Mouse (Mus musculus): ENCODE measurements around the gene Sec14l1. TPM values are rescaled to one million over a fixed set of nuclear protein-coding genes. Genes with fewer than 3 reads are reported as not detected.

Gene Sec14l1
- total RNA-seq, 2 experiments from 2014 or later, result 37.6 to 42.9 TPM

- intact Hi-C loops (cut with DNase I), result no loop called here
Measured at GRCm38 (mm10) chr11:117146776-117147536, 32.0 kb downstream of the Sec14l1 start.

DNA sequence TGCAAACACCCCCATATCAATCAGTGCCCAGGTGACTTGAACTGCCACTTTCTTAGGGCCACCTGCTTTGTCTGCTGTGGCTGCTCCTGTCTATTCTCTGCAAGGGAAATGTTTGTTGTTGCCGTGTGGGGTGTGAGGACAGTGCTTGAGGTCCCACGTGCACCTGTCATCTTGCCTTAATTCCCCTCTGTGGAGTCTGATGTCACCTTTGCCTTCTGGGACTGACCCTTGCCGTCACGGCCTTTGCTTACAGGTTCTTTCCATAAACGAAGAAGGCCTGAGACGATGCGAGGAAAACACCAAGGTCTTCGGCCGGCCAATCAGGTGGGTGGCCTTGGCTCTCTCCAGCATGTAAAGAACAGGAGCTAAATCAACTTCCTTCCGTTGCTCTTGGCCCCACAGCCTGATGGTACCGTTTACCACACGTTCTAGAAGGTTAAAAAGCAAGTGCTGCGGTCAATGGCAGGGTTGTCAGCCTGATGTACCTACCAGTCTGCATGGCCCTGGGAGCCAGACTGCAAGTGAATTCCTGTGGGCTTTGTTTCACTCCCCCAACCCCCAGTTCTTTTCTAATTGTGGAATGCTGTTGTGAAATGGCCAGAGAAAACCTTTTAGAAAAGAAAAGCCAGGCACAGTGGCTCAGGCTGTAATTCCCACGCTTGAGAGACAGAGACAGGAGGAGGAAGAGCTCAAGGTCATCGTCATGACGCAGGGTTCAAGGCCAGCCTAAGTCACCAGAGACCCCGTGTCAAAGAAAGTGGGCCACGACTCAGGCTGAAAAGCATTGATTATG, 34.1 kb downstream of the Sec14l1 start:
- no peak for DNase-seq
- intact Hi-C loops (cut with DNase I), result no loop called here

More at GRCm38 (mm10) chr11:117146776-117147536, 32.0 kb downstream of the Sec14l1 start:
- DNase-seq, result no peak

DNA sequence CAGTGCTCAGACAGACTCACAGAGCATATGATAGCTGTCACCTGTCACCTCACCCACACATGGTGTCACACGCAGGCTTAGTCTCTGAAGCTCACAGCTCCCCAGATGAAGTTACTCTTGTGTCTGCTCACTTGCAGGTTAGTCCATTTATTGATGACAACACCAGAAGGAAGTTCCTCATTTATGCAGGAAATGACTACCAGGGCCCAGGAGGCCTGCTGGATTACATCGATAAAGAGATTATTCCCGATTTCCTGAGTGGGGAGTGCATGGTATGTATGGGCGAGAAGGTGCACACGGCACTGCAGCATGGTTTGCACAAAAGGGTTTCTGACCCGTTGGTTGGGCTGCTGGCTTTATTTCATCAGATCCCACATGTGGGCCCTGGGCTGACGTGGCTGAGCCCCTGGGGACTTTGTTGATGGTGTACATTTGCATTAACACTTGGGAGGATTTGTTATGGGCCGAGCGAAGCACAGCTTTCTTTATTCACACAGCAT, 35.5 kb downstream of the Sec14l1 start:
- no peak for DNase-seq
- intact Hi-C loops (cut with DNase I), result no loop called here

DNA sequence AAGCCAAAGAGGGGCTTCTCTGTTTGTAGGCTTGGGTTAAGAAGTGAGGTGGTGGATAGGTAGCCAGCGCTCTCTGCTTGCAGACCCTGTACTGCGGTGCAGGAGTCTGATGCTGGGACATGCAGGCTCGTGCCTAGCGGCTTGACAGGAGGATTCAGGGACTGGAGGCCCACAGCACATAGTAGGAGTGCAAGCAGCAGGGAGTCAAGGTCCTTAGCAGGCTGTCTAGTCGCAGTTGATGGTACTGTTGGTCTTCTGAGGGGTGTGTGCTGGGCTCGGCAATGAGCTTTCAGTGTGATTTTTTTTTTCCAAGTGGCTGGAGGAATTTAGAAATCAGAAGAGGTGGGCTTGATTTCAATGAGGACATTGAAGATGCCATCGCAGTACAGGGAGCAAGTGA, 36.5 kb downstream of the Sec14l1 start:
- intact Hi-C loops (cut with DNase I), result no loop called here
- DNase-seq, result no peak

- DNase-seq, result no peak
- intact Hi-C loops (cut with DNase I), result no loop called here
Measured at GRCm38 (mm10) chr11:117152541-117152940, 37.6 kb downstream of the Sec14l1 start.

DNA sequence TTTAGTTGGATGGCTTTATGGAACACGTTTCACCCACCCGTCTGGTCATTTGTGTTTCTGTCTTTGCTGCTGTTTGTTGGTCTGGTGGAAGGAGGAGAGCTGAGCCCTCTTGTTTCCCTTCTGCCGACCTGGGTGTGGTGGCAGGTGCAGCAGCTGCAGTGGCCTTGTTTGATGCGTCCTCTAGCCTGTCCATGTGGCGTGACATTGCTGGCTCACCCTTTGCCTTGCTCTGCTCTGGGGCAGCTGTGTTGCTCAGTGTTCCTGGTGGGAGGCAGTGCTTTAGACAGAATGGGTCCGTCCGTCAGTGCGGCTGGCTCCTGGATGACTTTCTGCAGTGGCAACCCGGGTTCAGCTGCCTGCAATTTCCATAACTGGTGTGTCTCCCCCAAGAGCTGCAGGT, 38.6 kb downstream of the Sec14l1 start:
- no peak for DNase-seq
- intact Hi-C loops (cut with DNase I), result no loop called here

DNA sequence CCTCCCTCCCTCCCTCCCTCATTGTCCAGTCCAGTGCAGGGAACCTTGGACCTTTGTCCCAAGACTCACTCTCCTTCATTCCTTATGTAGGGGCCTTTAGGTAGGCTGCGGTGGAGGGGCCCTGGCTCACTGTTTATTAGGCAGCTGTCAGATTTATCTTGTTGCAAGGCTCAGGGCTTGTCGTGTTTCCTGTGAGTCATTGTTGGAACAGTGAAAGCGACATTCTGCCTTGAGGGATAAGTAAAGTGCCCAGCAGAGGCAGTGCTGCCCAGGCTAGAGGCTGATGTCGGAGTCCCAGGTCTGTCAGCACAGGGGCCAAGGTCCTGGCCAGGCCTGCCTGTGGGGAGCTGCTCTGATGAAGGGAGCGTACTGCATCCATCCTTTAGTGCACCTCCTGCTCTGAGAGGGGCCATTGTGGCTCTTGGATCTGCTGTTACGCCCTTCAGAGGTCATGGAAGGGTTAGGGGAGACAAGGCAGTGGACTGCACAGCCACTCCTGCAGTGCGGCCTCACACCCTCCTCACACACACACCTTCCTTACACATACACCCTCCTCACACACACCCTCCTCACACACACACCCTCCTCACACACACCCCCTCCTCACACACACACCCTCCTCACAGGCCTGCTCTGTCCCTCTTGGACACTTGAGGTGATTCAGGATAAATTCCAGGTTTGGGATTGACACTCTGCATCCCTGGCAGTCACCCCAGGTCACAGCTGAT, 39.3 kb downstream of the Sec14l1 start:
- intact Hi-C loops (cut with DNase I), result no loop called here
- no peak for DNase-seq

DNA sequence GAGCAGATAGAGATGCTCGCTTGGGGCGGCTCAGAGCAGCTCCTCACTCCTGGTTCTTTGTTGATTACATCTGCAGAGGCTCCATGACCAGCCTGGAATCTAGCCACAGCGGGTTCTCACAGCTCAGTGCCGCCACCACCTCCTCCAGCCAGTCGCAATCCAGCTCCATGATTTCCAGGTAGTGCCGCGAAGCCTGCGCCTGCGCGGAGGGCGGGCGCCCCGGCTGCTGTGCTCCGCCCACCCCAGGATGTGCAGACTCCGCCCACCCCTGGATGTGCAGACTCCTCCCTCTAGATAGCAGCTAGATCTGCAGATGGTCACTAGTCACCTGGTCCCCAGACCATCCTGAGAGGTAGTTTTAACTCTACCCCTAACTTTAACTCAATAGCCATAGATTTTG, 41.8 kb downstream of the Sec14l1 start:
- intact Hi-C loops (cut with DNase I), result no loop called here
- DNase-seq, result no peak

GRCm38 (mm10) chr11:117158343-117158742, 43.4 kb downstream of the Sec14l1 start:
- no peak for DNase-seq
- intact Hi-C loops (cut with DNase I), result no loop called here

DNA sequence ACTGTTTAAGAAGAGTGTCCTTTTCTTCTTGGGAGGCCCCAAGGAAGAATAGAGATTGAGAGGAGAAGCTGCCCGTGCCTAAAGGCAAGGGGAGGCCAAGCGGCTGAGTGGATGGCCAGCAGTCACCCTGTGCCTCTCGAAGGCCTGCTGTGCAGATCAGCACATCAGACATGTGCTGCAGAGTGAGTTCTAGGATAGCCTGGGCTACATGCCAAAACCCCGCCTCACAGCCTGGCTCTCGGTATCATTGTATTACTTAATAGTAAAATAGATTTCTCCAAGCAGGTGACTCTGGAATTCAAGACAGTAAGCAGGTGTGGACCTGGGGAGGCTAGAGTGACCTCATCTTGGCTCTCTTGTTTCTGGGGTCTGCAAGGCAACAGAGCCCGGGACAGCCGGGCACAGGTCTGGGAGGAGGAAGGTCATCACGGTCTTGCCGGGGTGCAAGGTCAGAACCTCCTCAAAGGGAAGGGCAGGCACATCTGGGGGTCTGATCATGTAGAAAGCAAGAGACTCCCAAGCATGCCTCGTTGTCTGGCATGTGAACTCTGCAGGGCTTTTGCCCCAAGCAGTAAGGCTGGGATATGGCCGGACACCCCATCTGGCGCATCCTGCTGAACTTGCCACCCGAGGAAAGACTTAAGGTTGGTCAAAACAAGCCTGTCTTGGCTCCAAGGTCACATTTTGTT, 44.4 kb downstream of the Sec14l1 start:
- intact Hi-C loops (cut with DNase I), result no loop called here
- no peak for DNase-seq

DNA sequence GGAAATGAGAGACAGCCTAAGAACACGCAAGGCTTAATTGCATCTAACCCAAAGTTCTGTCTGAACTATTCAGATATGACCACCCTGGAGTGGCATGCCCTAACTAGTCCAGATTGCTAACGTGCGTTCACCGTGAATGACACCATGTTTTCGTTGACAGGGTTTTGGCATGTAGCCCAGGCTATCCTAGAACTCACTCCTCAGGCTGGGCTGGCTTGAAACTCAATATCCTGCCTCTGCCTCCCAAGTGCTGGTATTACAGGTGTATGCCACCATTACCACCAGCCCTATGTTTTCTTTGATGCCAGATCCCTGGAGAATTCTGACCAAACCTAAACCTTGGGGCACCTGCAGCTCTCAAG, 45.0 kb downstream of the Sec14l1 start:
- intact Hi-C loops (cut with DNase I), result no loop called here
- no peak for DNase-seq

DNA sequence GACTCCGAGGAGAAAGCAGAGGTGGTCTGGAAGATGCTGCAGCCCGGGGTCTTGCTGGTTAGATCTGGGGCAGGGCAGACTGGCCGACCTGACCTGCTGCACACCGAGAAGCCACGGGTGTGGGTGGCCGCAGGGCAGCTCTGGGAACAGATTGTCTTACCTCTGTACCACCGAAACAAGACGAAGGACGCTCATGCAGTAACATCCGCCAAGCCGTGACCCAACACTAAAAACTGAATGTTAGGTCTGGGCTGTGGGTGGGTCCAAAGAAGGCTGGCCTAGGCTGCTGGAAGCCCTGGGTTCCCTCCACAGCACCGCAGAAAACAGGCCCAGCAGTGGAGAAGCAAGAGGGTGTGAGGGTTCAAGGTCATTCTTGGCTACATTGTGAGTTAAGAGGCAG, 45.8 kb downstream of the Sec14l1 start:
- intact Hi-C loops (cut with DNase I), result no loop called here
- no peak for DNase-seq

- intact Hi-C loops (cut with DNase I), result no loop called here
Measured at GRCm38 (mm10) chr11:117161574-117161973, 46.6 kb downstream of the Sec14l1 start.

GRCm38 (mm10) chr11:117163098-117163497, 48.1 kb downstream of the Sec14l1 start:
- no peak for DNase-seq
- intact Hi-C loops (cut with DNase I), result no loop called here

More at GRCm38 (mm10) chr11:117161574-117161973, 46.6 kb downstream of the Sec14l1 start:
- no peak for DNase-seq

GRCm38 (mm10) chr11:117163771-117164170, 48.8 kb downstream of the Sec14l1 start:
- no peak for DNase-seq
- intact Hi-C loops (cut with DNase I), result no loop called here

- intact Hi-C loops (cut with DNase I), result loop anchor here (5.0 kb wide), 1 partner anchor 36 kb away; no protein-coding TSS in a partner anchor
- no peak for DNase-seq
Measured at GRCm38 (mm10) chr11:117168278-117169087, 53.5 kb downstream of the Sec14l1 start.

- intact Hi-C loops (cut with DNase I), result loop anchor here (5.0 kb wide), 1 partner anchor 37 kb away; no protein-coding TSS in a partner anchor
- DNase-seq, result no peak
Measured at GRCm38 (mm10) chr11:117169088-117169635, 54.2 kb downstream of the Sec14l1 start.

DNA sequence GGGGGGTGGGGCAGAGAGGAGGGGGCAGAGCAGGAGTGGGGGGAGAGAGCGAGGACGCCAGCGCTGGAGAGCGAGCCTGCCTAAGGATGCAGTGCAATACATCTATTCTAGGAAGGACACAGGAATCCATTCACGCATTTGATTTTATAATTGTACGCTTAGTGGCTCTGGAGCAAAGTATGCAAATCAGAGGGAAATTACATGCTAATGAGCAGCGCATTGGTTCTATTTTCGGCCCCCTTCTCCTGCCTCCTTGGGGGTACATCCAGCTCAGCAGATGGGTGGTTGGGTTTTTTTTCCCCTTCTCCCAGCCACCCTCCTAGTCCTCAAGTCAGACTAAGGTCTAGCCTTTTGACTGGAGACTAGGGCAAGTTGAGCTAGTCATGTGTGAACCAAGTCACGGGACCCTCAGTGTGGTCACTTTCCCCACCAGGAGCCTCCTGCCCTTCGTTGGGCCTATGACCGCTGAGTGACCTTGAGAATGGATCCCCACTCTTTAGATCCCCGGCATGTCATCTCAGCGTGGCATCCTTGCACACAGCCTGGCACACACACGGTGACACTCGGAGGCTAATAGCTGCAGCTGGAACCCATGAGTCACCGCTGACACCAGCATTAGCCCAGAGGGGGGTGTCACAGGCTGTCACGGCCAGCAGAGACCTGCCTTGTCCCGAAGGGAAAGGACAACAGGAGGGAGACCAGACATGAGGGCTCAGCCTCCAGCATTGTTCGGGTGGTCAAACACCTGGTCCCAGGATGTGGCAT, 55.0 kb downstream of the Sec14l1 start:
- intact Hi-C loops (cut with DNase I), result loop anchor here (5.0 to 10.0 kb wide), 2 partner anchors 38 to 275 kb away; no protein-coding TSS in a partner anchor

More for the DNA sequence above, 55.0 kb downstream of the Sec14l1 start:
- no peak for DNase-seq
